Mouse (Mus musculus) heart, postnatal 0 days (tissue): ENCODE results near the gene Idh3b.

ENCODE experiments used
- CTCF ChIP-seq: IDR thresholded peaks from 2 replicates; pipeline ENCODE4 v1.5.1; 2016; ENCODE audit warnings: antibody characterized with exemption, control low read depth, low read depth
- EP300 ChIP-seq: IDR thresholded peaks from 2 replicates; pipeline ENCODE4 v1.6.1; 2016; ENCODE audit warnings: antibody characterized with exemption, low read depth

GRCm38 (mm10) chr2:130261914-130262313 lies 22.4 kb downstream of the Idh3b start:
- TF ChIP-seq CTCF (no peak), EP300 (no peak)
